Mouse (Mus musculus) forebrain, embryonic 14.5 days (tissue): ENCODE results near the gene Plce1. TPM values are rescaled to one million over a fixed set of nuclear protein-coding genes. Genes with fewer than 3 reads are reported as not detected.

Experiments used
- ATAC-seq: fragments of 200-750 bp; cut with Nextera tagmentation; 2 replicates; pipeline ENCODE4 v1.8.0; 2017; ENCODE audit warnings: mild to moderate bottlenecking, moderate library complexity
- DNase-seq: peaks from one replicate; pipeline ENCODE4 v3.0.0-alpha.2; 2015; ENCODE audit warnings: low spot score
- H3K27ac ChIP-seq: fragments of 300-500 bp; sonication (generic); 2 replicates; pipeline ENCODE4 v1.5.1; 2014; ENCODE audit warnings: low read depth, mild to moderate bottlenecking, control low read depth, low read length, moderate library complexity
- H3K27me3 ChIP-seq: fragments of 300-500 bp; sonication (generic); replicated peaks from 2 replicates; pipeline ENCODE4 v1.6.1; 2014; ENCODE audit warnings: low read length, control low read depth, mixed read lengths; ENCODE audit not compliant: control insufficient read depth, insufficient read depth
- H3K36me3 ChIP-seq: fragments of 300-500 bp; sonication (generic); 2 replicates; pipeline ENCODE4 v1.6.1; 2014; ENCODE audit warnings: low read length, control low read depth; ENCODE audit not compliant: control insufficient read depth, insufficient read depth
- H3K4me1 ChIP-seq: fragments of 300-500 bp; sonication (generic); 2 replicates; pipeline ENCODE4 v1.6.1; 2014; ENCODE audit warnings: antibody characterized with exemption, low read length, control low read depth; ENCODE audit not compliant: control insufficient read depth, insufficient read depth
- H3K4me2 ChIP-seq: fragments of 300-500 bp; sonication (generic); 2 replicates; pipeline ENCODE4 v1.6.1; 2014; ENCODE audit warnings: mild to moderate bottlenecking, control low read depth, low read length
- H3K4me3 ChIP-seq: fragments of 300-500 bp; sonication (generic); 2 replicates; pipeline ENCODE4 v1.5.1; 2014; ENCODE audit warnings: low read depth, low read length, control low read depth
- H3K9ac ChIP-seq: fragments of 300-500 bp; sonication (generic); 2 replicates; pipeline ENCODE4 v1.6.1; 2014; ENCODE audit warnings: mild to moderate bottlenecking, low read length, control low read depth, moderate library complexity
- H3K9me3 ChIP-seq: fragments of 300-500 bp; sonication (generic); replicated peaks from 2 replicates; pipeline ENCODE4 v1.6.1; 2016; ENCODE audit warnings: low read length, control low read depth, mixed read lengths; ENCODE audit not compliant: control insufficient read depth
- WGBS: fragments of 180-500 bp; shearing (Covaris S2); extraction: QIAGEN DNeasy Blood & Tissue Kit; methylation state at CpG from one replicate; pipeline ENCODE4 v1.1.7; 2014; 5-methylcytosine and 5-hydroxymethylcytosine counted together
- polyA plus RNA-seq: library from polyadenylated mRNA; unstranded; fragments of >200 nt; fragmentation: Nextera tagmentation; extraction: Ambion mirVana; gene quantifications from 2 replicates; pipeline ENCODE4 v1.2.1, GENCODE M21; 2014

The Plce1 gene
- polyA plus RNA-seq, 1 experiment from 2014 or later, result 3.4 TPM

GRCm38 (mm10) chr19:38758685-38759472, 278.0 kb downstream of the Plce1 start:
- H3K27ac ChIP-seq, result no peak overlapping the region
- H3K4me2 ChIP-seq, result no peak overlapping the region
- H3K9ac ChIP-seq, result no peak overlapping the region
- DNase-seq (no peak), ATAC-seq (no peak)
- H3K4me1 ChIP-seq, result no peaks in the 10 kb centered on the region
- 88% methylated on average over 7 of the region's 7 CpGs for WGBS
- no peaks in the 10 kb centered on the region for H3K27me3 ChIP-seq
- H3K36me3 ChIP-seq, result 0 out of 2 replicates have a peak, but pooled peaks cover 2% of the 10 kb centered on the region
- H3K9me3 ChIP-seq, result no peaks in the 10 kb centered on the region
- H3K4me3 ChIP-seq, result no peak overlapping the region

GRCm38 (mm10) chr19:38760441-38760840, 279.5 kb downstream of the Plce1 start:
- ATAC-seq, result no peak
- Histone ChIP-seq H3K27me3 (no peaks in the 10 kb centered on the region), H3K9me3 (no peaks in the 10 kb centered on the region), H3K9ac (no peak overlapping the region), H3K4me2 (no peak overlapping the region), H3K27ac (no peak overlapping the region), H3K4me3 (no peak overlapping the region), H3K4me1 (no peaks in the 10 kb centered on the region), H3K36me3 (0 out of 2 replicates have a peak, but pooled peaks cover 2% of the 10 kb centered on the region)
- WGBS, result 85% methylated on average over 3 of the region's 3 CpGs
- DNase-seq, result no peak

- Histone ChIP-seq H3K9me3 (no peaks in the 10 kb centered on the region), H3K4me3 (no peak overlapping the region), H3K4me2 (no peak overlapping the region), H3K9ac (no peak overlapping the region), H3K27me3 (no peaks in the 10 kb centered on the region), H3K4me1 (no peaks in the 10 kb centered on the region), H3K36me3 (0 out of 2 replicates have a peak, but pooled peaks cover 2% of the 10 kb centered on the region), H3K27ac (no peak overlapping the region)
- 97% methylated on average over 2 of the region's 2 CpGs for WGBS
- ATAC-seq, result no peak
- no peak for DNase-seq
Measured at GRCm38 (mm10) chr19:38766306-38766705, 285.4 kb downstream of the Plce1 start.

DNA sequence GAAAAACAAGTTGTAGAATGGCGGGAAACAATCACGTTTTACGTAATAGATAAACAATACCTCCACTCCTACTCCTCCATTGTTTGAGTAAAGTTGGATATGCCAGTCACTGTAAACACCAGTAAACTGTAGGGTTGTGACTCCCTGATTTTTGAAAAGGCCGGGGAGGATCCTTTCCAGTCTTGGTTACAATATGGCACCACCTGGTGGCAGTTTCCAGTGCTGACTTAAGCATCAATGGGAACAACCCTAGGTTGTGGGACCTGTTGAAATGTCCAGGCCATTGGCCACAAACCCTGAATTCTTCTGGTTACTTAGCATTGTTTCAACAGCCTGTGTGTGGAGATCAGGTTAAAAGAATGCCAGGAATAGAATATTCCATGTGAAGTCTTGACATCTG, 294.6 kb downstream of the Plce1 start:
- H3K9ac ChIP-seq, result no peak overlapping the region
- H3K4me2 ChIP-seq, result no peak overlapping the region
- ATAC-seq (no peak; the same call in 1 of the 2 replicates), DNase-seq (peak; percentile 74)
- no peak overlapping the region for H3K4me3 ChIP-seq
- H3K27ac ChIP-seq, result no peak overlapping the region
- H3K27me3 ChIP-seq, result no peaks in the 10 kb centered on the region
- no peaks in the 10 kb centered on the region for H3K36me3 ChIP-seq
- H3K9me3 ChIP-seq, result no peaks in the 10 kb centered on the region
- no peaks in the 10 kb centered on the region for H3K4me1 ChIP-seq
- 56% methylated on average over 4 of the region's 4 CpGs for WGBS

DNA sequence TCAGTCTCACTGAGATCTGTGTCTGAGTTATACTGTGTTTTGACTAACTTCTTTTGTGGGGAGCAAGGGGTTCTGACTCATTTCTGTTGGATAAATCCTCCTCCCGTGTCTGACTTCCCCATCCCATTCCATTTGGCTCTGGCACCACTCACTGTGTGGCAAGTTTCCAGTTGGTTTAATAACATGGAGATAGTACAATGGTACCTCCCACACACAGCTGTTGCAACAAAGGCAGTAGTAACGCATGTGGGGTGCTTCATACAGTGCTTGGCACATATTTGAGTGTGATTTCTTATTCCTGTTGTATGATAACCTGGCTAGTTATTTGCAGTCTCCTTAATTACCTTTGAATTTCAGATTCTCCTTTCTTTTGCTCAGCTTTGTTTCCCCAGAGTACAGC, 297.9 kb downstream of the Plce1 start:
- H3K9me3 ChIP-seq, result no peaks in the 10 kb centered on the region
- H3K9ac ChIP-seq, result no peak overlapping the region
- DNase-seq (peak; percentile 14), ATAC-seq (no peak)
- no peak overlapping the region for H3K4me2 ChIP-seq
- WGBS, result 58% methylated on average over 2 of the region's 2 CpGs
- no peaks in the 10 kb centered on the region for H3K4me1 ChIP-seq
- no peak overlapping the region for H3K27ac ChIP-seq
- H3K36me3 ChIP-seq, result 0 out of 2 replicates have a peak, but pooled peaks cover 6% of the 10 kb centered on the region
- H3K27me3 ChIP-seq, result no peaks in the 10 kb centered on the region
- no peak overlapping the region for H3K4me3 ChIP-seq

DNA sequence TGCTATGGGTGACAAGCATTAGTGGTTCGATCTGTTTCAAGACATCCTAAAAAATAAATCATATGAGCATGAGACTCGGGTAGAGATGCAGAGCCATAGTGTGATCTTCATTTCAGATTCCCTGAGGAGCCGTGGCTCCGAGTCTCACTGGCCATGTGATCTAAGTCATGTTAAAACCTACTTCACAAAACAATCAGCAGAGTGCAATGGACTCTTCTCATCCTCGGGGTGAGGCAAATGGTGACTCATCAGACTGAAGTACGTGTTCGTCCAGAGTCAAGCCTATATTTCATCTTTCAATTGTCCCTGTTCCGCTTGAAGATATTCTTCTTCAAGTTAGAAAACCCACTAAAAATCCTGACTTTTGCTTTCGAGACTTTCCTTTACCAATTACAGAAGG, 302.6 kb downstream of the Plce1 start:
- H3K9me3 ChIP-seq, result no peaks in the 10 kb centered on the region
- H3K27ac ChIP-seq, result no peak overlapping the region
- no peak overlapping the region for H3K4me2 ChIP-seq
- H3K9ac ChIP-seq, result no peak overlapping the region
- peaks cover 24% of the 10 kb centered on the region for H3K36me3 ChIP-seq
- H3K4me3 ChIP-seq, result no peak overlapping the region
- no peaks in the 10 kb centered on the region for H3K4me1 ChIP-seq
- H3K27me3 ChIP-seq, result no peaks in the 10 kb centered on the region
- ATAC-seq, result no peak
- no peak for DNase-seq
- 92% methylated on average over 9 of the region's 9 CpGs for WGBS

DNA sequence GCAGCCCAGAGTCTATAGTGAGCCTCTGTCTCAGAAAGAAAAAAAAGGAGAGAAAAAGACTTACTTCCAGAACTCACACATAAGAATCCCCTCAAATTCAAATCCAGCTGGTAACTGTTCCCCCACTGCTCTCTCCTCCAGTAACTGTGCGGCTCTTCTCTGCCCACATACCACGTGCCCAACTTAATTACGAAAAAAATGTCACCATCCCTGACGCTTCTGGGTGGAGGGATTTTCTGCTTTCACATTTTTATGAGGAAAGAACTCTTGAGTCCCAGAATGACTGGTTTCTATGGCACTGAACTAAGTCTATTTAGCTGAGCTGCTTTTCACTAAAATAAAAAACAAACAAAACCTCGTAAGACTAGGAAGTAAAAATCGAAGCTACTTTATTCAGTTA, 306.8 kb downstream of the Plce1 start:
- no peak for DNase-seq
- 92% methylated on average over 6 of the region's 6 CpGs for WGBS
- peaks cover 55% of the 10 kb centered on the region for H3K36me3 ChIP-seq

GRCm38 (mm10) chr19:38793563-38794045, 312.7 kb downstream of the Plce1 start:
- no peaks in the 10 kb centered on the region for H3K9me3 ChIP-seq
- no peak overlapping the region for H3K4me3 ChIP-seq
- no peak for ATAC-seq
- no peaks in the 10 kb centered on the region for H3K27me3 ChIP-seq
- no peak overlapping the region for H3K27ac ChIP-seq
- no peaks in the 10 kb centered on the region for H3K4me1 ChIP-seq
- H3K9ac ChIP-seq, result no peak overlapping the region
- H3K36me3 ChIP-seq, result peaks cover 89% of the 10 kb centered on the region
- no peak for DNase-seq
- 84% methylated on average over 7 of the region's 7 CpGs for WGBS
- H3K4me2 ChIP-seq, result no peak overlapping the region

More for the DNA sequence above, 306.8 kb downstream of the Plce1 start:
- Histone ChIP-seq H3K27ac (no peak overlapping the region), H3K4me3 (no peak overlapping the region), H3K27me3 (no peaks in the 10 kb centered on the region), H3K4me1 (no peaks in the 10 kb centered on the region), H3K9ac (no peak overlapping the region), H3K9me3 (no peaks in the 10 kb centered on the region), H3K4me2 (no peak overlapping the region)
- no peak for ATAC-seq

DNA sequence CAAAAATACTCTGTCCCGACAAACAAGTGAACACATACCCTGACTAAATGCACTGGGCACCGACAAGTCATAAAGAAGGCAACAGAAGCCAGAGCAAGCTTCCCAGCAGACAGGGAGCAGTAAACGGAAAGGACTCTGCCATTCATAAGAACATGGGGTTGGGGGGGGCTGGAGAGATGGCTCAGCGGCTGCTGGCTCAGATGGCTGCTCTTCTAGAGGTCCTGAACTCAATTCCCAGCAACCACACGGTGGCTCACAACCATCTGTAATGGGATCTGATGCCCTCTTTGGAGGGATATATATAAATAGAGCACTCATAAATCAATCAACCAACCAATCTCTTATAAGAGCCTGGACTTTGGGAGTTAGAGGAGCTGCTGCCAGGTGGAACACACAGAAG, 315.6 kb downstream of the Plce1 start:
- no peaks in the 10 kb centered on the region for H3K4me1 ChIP-seq
- no peak overlapping the region for H3K27ac ChIP-seq
- H3K9ac ChIP-seq, result no peak overlapping the region
- WGBS, result 89% methylated on average over 5 of the region's 5 CpGs
- H3K4me3 ChIP-seq, result no peak overlapping the region
- H3K9me3 ChIP-seq, result no peaks in the 10 kb centered on the region
- no peaks in the 10 kb centered on the region for H3K27me3 ChIP-seq
- no peak for ATAC-seq
- H3K36me3 ChIP-seq, result peaks cover 93% of the 10 kb centered on the region
- no peak for DNase-seq
- no peak overlapping the region for H3K4me2 ChIP-seq
